ENCODE assay signal across 8 mouse cellular contexts in the genomic region with DNA sequence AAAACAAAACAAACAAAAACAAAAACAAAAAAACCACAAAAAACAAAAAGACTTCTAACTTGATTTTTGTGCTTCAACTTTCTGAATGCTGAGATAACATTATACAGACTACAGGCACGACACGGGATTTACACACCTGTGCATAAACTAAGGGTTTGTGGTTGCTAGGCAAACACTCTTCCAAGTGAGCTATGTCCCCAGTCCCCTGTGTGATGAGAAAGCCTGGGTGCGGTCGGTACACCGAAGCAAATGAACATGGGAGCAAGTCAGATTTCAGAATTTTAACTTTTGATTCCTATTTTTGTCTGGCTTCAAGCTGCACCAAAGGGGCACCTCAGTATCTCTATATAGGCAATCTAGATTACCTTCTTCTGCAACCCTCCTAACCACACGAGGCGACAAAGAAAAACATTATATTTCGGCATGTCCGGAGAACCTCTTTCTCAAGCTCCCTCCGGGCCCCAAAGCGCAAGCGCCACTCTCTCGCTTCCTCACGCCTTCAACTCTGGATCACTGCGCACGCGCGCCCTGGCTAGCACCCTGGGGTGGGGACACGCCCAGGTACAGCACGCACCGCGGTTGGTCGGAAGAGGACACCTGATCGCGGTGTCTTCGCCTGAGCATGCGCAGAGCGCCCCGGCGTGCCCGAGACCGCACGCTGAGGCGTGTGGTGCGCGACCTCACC. TPM values are rescaled to one million over a fixed set of nuclear protein-coding genes. Genes with fewer than 3 reads are reported as not detected.
A peak's percentile ranks its signal among the peaks of the same experiment; 100 is the strongest.
DNase-seq lines count a peak whose midpoint lies in the region; ATAC-seq lines count a peak whose summit lies in the region.

A gene (plus strand): TSS at position 663 of the 685 bp plus-strand sequence.

- peak within 1 kb of the TSS; percentile 89 for H3K9ac ChIP-seq in kidney, embryonic 15.5 days

- peak within 1 kb of the TSS; percentile 97 for H3K27ac ChIP-seq in heart, embryonic 10.5 days
- peak within 1 kb of the TSS; percentile 93 for H3K27ac ChIP-seq in kidney, embryonic 15.5 days

- DNase-seq in B cell, adult 2 months = peak; percentile 99
- peak; percentile 99 for DNase-seq in brain, adult 2 months (ENCODE audit: low read depth, low spot score)
- peak; percentile 100 for DNase-seq in heart, embryonic 10.5 days (ENCODE audit: low spot score)
- DNase-seq in liver = peak; percentile 100
- peak; percentile 99 to 100 for DNase-seq in spleen, postnatal 4 days (ENCODE audit: low spot score in 2 of 2)

- H3K36me3 ChIP-seq in heart, embryonic 10.5 days = no peaks in the 10 kb centered on the region
- H3K36me3 ChIP-seq in kidney, embryonic 15.5 days = peaks cover 5% of the 10 kb centered on the region; the same call in 1 of the 2 replicates

- no peaks in the 10 kb centered on the region for H3K27me3 ChIP-seq in heart, embryonic 10.5 days (ENCODE audit: insufficient read depth, poor library complexity, severe bottlenecking)
- no peaks in the 10 kb centered on the region for H3K27me3 ChIP-seq in kidney, embryonic 15.5 days

- peaks cover 15% of the 10 kb centered on the region for H3K4me1 ChIP-seq in heart, embryonic 10.5 days
- peaks cover 18% of the 10 kb centered on the region for H3K4me1 ChIP-seq in kidney, embryonic 15.5 days

- peak within 1 kb of the TSS; percentile 93 for H3K4me3 ChIP-seq in heart, embryonic 10.5 days
- peak within 1 kb of the TSS; percentile 88 for H3K4me3 ChIP-seq in kidney, embryonic 15.5 days (replicated peaks)

- H3K4me2 ChIP-seq in kidney, embryonic 15.5 days = peak within 1 kb of the TSS; percentile 70

- peak; percentile 99 for ATAC-seq in erythroblast, adult 5-6 weeks (replicated peaks; ENCODE audit: low FRiP score, poor library complexity, severe bottlenecking)
- ATAC-seq in kidney, embryonic 15.5 days (replicated peaks; ENCODE audit: low FRiP score) = peak; percentile 100
- ATAC-seq in monocyte, adult 5-6 weeks (replicated peaks; ENCODE audit: insufficient number of reproducible peaks, low FRiP score, low TSS enrichment, poor library complexity, severe bottlenecking) = peak; percentile 100

- WGBS in heart, embryonic 10.5 days = 1% methylated on average over 36 of the region's 36 CpGs
- WGBS in kidney, embryonic 15.5 days = 1% methylated on average over 36 of the region's 36 CpGs

- H3K9me3 ChIP-seq in heart, embryonic 10.5 days = no peaks in the 10 kb centered on the region
- no peaks in the 10 kb centered on the region for H3K9me3 ChIP-seq in kidney, embryonic 15.5 days (replicated peaks)

RNA-seq across cellular contexts. Expression of the gene that starts here (rescaled TPM):
- total RNA-seq in erythroblast, adult 5-6 weeks (2015; ENCODE audit: low replicate concordance) = 3.1 and 5.4 TPM in 2 replicates
- 1.3 and 1.8 TPM in 2 replicates for total RNA-seq in erythroblast, adult 5-6 weeks (2017; ENCODE audit: low replicate concordance)
- polyA plus RNA-seq in heart, embryonic 10.5 days (2016; fragmentation: Nextera tagmentation; extraction: Ambion mirVana) = 19.3 and 23.9 TPM in 2 replicates
- 22.9 and 27.6 TPM in 2 replicates for polyA plus RNA-seq in kidney, embryonic 15.5 days (2015; fragmentation: Nextera tagmentation; extraction: Ambion mirVana)
- 19.9 to 29.5 TPM (median 25.5 TPM) in 3 replicates for total RNA-seq in monocyte, adult 5-6 weeks (2017)

Comparison
In these comparisons a context has a peak if more than half of its experiments do, and no peak if none do; other contexts are left out.
1. Peak in every context shown above with its lines: DNase-seq, ATAC-seq, H3K4me3 ChIP-seq and H3K27ac ChIP-seq.